Mouse (Mus musculus) thymus, adult 2 months (tissue): ENCODE results near the gene Wdr66.

Experiments
- CTCF ChIP-seq: fragments of 200-500 bp; IDR thresholded peaks from 2 replicates; pipeline ENCODE4 v1.5.1; 2012; ENCODE audit warnings: mild to moderate bottlenecking, control low read depth, low read length, moderate library complexity, borderline replicate concordance; ENCODE audit not compliant: control insufficient read depth, poor library complexity, insufficient read depth; ENCODE audit errors: extremely low read depth
- POLR2A ChIP-seq: fragments of 200-500 bp; IDR thresholded peaks from 2 replicates; pipeline ENCODE4 v1.6.1; 2012; ENCODE audit warnings: mild to moderate bottlenecking, low read length, control low read depth, moderate library complexity; ENCODE audit not compliant: control insufficient read depth, poor library complexity, insufficient read depth; ENCODE audit errors: extremely low read depth

GRCm38 (mm10) chr5:123309816-123310215, 57.9 kb downstream of the Wdr66 start:
- no peak for TF ChIP-seq POLR2A
- no peak for TF ChIP-seq CTCF
